Mouse (Mus musculus) cerebellum, adult 9-10 months (tissue): ENCODE results near the gene Fry.
"Not testable (repeated sequence)": the region's sequence is repeated elsewhere in the genome, so short reads cannot be mapped to it uniquely, and the experiment has no call there.

Experiments used
- DNase-seq: peaks from one replicate; pipeline ENCODE4 v3.0.0; 2022

Gene Fry

GRCm38 (mm10) chr5:150466132-150466531, 347.7 kb downstream of the Fry start:
- peak; percentile 73 for DNase-seq

- DNase-seq, result no peak
These were observed 350.0 kb downstream of the Fry start for GRCm38 (mm10) chr5:150468431-150468830.

GRCm38 (mm10) chr5:150477364-150477763, 358.9 kb downstream of the Fry start:
- DNase-seq, result no peak

GRCm38 (mm10) chr5:150478612-150479011, 360.2 kb downstream of the Fry start:
- DNase-seq, result no peak

GRCm38 (mm10) chr5:150485198-150485597, 366.8 kb downstream of the Fry start:
- DNase-seq, result no peak

- DNase-seq, result no peak
These were observed 371.8 kb downstream of the Fry start for GRCm38 (mm10) chr5:150490285-150490684.

- no peak for DNase-seq
These were observed 372.4 kb downstream of the Fry start for GRCm38 (mm10) chr5:150490821-150491220.

GRCm38 (mm10) chr5:150491573-150492173, 373.2 kb downstream of the Fry start:
- not testable (repeated sequence) for DNase-seq

- peak; percentile 28 for DNase-seq
These were observed 377.3 kb downstream of the Fry start for GRCm38 (mm10) chr5:150495792-150496191.

GRCm38 (mm10) chr5:150510451-150511225, 392.2 kb downstream of the Fry start:
- DNase-seq, result no peak

- DNase-seq, result no peak
These were observed 394.8 kb downstream of the Fry start for GRCm38 (mm10) chr5:150513264-150513663.

- no peak for DNase-seq
These were observed 395.6 kb downstream of the Fry start for GRCm38 (mm10) chr5:150514027-150514426.

GRCm38 (mm10) chr5:150518064-150518463, 399.6 kb downstream of the Fry start, which contains the start of gene Zar1l:
Gene Zar1l (minus strand): TSS chr5:150518164.
- DNase-seq, result no peak

GRCm38 (mm10) chr5:150519551-150519950, 401.1 kb downstream of the Fry start:
- DNase-seq, result no peak

GRCm38 (mm10) chr5:150521937-150522866, 403.8 kb downstream of the Fry start, which contains the start of gene Brca2:
Gene Brca2 (plus strand): TSS chr5:150522630.
- peak; percentile 86 for DNase-seq

- no peak for DNase-seq
These were observed 404.4 kb downstream of the Fry start for GRCm38 (mm10) chr5:150522867-150523234.

GRCm38 (mm10) chr5:150525239-150525638, 406.8 kb downstream of the Fry start:
- DNase-seq, result no peak

- no peak for DNase-seq
These were observed 422.9 kb downstream of the Fry start for GRCm38 (mm10) chr5:150541302-150541701.

- no peak for DNase-seq
These were observed 424.7 kb downstream of the Fry start for GRCm38 (mm10) chr5:150543184-150543583.
